Mouse (Mus musculus) adrenal gland, postnatal 4 days (tissue): ENCODE results near the gene Celsr1. TPM values are rescaled to one million over a fixed set of nuclear protein-coding genes. Genes with fewer than 3 reads are reported as not detected.
"Not testable (repeated sequence)": the region's sequence is repeated elsewhere in the genome, so short reads cannot be mapped to it uniquely, and the experiment has no call there.

ENCODE experiments used
- DNase-seq, 2 experiments: peaks; one replicate each; pipeline ENCODE4 v3.0.0; 2021 to 2022; ENCODE audit warnings: low spot score in 2 of 2, mixed read lengths in 2 of 2
- total RNA-seq, 2 experiments: library from RNA; stranded (reverse); gene quantifications; 2 replicates each; pipeline ENCODE4 v1.2.3; 2021

Celsr1 gene
- total RNA-seq, 2 experiments from 2014 or later: 11.0 to 14.8 TPM

DNA sequence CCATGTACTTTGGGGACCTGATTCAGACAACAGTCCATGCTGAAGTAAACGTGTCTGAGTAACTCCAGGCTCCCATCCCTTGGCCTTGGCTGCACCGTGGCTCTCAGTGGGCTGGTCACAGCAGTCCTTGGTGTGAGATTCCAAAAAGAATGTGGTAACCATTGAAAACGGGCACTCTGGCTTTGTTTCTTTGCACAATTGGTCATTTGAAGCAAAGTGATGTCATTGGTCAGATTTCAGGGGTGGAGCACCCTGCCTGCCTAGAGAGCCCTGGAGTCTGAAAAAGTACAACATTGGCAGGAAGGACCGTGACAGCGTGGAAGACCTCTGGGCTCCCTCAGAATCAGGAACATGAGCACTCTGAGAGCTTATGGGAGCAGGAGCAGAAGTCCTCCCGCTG, 134.2 kb downstream of the Celsr1 start:
- DNase-seq: no peak

DNA sequence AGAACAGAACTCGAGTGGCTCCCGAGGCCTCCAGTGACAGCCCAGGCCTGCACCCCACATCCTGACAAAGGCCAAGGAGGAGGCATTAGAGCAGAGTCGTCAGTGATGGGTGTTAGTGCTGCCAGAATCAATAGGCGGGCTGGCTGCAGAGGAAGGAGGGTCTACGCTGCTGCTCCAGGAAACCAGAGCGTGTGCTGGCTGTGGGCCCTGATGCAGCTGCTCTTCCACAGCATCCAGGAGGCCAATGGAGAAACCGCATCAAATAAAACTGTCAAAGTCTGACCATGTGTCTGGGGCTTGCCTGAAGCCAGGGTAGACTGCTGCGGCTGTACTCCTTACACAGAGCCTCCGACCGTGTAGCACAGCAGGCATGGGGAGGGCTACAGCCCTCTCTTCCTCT, 136.5 kb downstream of the Celsr1 start:
- DNase-seq: no peak

DNA sequence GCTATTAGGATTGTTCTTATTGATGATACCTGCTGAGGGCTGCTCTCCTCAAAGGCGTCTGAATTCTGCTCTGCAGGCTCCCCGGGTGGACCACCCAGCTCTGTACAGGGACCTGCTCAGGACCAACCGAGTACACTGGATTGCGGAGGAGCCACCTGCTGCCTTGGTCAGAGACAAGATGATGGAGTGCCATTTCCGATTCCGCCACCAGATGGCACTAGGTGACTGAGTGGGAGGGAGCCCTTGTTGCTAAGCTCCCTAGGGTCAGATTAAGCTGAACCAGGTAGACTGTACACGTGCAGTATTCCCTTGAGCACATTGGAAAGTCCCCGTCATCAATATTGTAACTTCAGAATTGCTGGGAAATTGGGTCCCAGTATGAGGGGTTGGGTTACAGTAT, 137.3 kb downstream of the Celsr1 start:
- DNase-seq: peak; percentile 53 to 60

DNA sequence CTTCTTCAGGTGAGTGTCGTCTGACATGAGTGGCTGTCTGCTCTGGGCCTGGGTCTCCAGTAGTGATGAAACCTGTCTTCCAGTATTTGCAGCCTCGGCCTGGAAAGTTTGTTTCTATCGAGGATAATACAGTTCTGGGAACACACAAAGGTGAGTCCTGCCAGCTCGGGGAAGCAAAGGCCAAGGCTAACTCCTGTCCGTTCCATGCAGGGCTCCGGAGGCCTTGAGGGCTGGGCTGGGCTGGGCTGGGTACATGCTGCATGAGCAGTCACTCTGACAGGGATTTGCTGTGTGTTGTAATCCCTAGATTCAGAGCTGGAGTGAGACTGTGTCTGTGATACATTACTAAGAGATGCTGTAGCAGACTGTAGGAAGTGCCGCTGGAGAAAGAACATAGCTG, 139.7 kb downstream of the Celsr1 start:
- DNase-seq: no peak

DNA sequence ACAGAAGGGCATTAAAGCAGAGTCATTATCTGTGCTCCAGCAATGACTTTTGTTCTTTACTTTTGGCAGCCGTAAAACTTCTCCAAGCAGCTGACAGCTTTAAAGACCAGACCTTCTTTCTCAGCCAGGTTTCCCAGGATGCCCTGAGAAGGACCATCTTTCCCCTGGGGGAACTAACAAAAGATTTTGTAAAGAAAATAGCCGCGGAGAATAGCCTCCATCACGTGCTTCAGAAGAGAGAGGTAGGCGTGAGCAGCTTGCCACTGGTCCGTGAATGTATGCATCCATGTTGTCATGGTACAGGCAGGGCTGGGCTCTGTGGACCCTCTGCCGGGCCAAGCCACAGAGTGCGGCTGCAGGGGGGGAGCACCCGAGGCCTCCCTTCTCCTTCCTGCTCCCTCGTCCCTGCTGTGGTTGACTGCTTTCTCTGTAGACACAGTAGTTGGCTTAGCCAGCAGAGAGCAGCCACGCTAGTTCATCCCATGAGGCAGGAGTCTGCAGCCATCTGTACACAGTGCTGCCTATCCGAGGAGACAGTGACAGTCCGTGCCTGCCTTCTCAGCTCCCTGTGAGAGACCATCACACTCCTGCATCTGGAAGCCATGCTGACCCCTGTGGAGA, 141.0 kb downstream of the Celsr1 start:
- DNase-seq: no peak

DNA sequence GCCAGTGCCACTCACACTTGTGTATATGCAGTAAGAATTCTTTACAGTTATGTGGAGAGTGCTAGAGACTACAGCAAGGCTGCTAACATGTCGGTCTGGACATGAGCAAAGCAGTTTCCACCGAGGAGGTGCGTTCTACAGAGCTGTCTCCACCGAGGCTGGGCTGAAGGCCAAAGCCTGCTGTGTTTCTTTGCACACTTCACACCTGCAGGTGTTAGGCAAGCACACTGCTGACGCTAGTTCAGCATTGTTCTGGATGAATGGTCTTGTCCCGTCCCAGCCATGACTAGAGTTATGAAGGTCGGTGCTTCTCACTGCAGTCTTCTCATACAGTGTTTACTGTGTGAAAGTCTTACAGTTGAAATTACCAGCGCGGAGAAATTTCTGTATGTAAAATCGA, 141.6 kb downstream of the Celsr1 start:
- no peak for DNase-seq

DNA sequence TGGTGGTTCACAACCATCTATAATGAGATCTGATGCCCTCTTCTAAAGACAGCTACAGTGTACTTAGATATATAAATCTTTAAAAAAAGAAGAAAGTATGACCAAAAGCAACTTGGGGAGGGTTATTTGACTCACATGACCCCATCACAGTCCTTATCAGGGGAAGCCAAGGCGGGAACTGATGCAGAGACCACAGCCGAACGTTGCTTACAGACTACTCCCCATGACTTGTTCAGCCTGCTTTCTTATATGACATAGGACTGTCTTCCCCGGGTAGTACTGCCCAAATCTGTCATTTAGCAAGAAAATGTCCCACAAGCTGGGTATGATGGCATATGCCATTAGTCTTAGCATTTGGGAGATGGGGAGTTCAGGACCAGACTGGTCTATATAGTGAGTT, 144.3 kb downstream of the Celsr1 start:
- DNase-seq: no peak

DNA sequence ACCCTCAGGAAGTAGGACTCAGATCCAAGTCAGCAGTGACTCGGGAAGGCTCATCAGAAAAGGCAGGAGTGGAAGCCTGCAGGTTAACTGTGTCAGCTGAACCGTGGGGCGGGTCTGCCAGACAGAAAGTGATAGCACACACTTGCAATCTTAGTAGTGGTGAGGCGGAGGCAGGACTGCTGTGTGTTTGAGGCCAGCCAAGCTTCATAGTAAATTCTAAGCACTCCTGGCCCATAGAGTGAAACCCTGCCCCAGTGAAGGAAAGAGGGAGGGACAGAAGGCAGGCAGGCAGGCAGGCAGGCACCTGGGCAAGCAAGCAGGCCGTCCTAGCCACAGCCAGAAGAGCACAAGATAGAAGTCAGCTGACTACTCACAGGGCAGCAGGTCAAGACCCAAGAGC, 148.0 kb downstream of the Celsr1 start:
- no peak for DNase-seq

DNA sequence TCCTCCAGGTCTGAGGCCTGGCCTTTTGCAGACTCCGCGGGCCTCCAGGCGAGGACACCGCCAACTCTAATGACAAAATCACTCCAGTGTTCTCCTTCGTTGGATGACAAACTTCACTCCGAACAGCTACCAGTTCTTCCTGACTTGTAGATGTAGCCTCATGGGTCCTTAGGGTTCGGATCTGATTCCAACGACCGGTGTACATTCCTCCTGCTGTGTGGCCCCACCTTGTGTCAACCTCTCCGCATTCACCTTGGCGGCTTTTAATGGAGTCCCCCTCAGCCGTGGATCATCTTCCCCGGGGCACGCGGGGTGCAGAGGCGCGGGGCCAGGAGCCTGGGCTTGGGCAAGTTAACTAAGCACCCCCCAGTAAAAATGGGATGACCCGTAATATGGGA, 154.1 kb downstream of the Celsr1 start:
- no peak for DNase-seq

DNA sequence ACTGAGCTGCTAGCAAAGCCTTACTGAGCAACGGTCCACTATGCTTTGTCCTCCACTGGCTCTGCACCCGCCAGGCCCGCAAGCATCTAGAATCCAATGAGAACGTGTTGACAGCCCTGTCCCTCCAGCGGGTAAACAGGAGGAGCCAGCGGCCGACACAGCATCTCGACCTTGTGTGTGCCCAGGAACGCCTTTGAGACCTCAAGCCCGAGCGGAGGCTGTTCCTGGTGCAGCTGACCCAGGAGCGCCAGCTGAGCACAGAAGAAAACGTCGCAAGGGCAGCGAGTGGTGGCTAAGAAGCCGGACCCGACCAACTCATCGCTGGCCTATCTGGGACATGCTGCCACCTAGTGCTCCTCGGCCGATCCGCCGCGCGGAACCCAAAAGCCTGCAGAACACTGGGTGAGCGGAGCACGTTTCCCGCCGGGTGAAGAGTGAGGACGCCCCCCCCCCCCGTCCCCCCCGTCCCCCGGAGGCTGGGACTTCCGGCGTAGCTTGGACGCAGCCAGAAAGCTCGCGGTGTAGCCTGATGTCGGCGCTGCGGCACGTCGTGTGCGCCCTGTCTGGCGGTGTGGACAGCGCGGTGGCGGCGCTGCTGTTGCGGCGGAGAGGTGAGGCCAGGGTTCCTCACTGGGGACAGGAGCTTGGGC, 154.6 kb downstream of the Celsr1 start, which contains the start of gene Trmu:
Trmu (plus strand) TSS at position 465 of the 650 bp plus-strand sequence.
- DNase-seq: peak; percentile 68 to 83

DNA sequence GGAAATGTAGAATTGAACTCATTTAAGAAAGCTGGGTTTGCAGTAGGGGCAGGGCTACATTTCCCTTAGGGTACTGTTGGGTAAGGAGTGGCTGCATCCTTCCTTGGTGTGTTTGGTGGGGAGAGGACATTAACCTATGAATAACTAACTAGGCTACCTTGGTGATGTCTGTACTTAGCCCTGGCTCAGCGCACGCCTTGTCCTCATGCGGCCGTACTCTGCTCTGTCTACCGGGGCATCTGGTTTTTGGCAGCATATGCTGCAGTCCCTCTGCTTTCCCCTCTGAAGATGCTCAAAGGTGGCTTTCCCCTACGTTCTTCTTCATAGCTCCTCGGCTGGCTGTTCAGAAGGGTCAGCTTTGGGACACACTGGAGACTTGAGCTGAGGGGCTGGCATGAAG, 156.2 kb downstream of the Celsr1 start:
- DNase-seq: no peak

DNA sequence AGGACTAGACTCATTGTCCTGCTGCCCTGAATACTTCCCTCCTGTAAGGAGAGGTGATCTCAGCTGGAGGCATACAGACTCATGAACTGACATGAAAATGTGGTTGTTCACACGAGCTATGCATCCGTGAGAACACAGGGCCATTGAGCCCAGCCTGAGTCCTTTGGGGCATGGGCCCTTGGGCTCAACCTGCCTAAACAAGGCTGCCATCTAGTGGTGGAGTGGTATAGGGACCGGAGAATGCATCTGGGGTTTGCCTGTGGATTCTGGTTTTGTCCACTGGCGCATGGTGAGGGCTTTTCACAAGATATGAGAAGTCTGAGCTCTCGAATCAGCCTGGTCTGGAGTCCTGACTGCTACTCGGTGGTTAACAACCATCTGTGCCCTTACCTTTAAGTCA, 165.9 kb downstream of the Celsr1 start:
- peak in 1 of 2 experiments; percentile 57 for DNase-seq

DNA sequence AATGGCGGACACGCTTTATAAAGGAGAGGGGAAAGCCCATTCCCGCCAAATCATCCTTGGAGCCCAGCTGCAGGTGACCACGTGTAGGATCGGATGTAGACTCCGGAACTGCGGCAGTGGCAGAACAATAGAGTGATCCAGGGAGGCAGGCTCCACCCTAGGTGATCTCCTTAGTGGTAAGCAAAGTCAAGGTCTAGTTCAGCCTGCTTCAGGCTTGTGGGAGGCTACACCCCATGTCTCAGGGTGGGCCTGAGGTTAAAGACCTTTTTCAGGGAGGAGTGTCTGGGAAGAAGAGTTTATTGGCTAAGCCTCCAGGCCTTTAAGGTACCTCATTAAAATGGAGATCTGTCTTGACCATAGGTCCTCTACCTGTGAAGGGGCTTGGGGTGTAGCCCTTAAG, 167.7 kb downstream of the Celsr1 start:
- DNase-seq: not testable (repeated sequence)

DNA sequence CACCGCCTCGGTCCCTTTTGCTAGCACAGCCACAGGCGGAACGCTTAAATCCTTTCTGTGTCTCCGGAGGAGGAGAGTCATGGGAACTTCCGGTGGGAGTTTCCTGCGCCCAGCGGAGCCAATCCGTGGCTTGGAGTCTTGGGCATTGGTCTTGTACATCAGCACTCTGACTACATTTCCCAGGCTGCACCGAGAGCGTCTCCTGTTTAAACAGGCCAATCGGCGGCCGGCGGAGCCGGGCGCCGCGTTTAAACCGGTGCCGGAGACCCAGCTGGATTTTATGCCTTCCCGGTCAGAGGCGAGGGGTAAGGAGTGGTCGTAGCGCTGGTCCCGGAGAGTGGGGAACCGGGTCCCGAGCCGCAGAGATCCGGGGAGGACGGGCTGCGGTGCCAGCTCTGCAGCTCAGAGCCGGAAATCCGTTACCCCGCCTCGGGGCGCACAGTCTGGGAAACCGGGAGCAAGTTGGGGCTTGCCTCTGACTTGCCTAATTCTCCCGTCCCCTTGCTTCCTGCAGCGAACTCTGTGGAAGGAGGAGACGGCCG, 174.0 kb downstream of the Celsr1 start, which contains the start of gene Gtse1:
Gtse1 (plus strand) TSS at position 256 of the 542 bp plus-strand sequence.
- peak; percentile 64 to 92 for DNase-seq

DNA sequence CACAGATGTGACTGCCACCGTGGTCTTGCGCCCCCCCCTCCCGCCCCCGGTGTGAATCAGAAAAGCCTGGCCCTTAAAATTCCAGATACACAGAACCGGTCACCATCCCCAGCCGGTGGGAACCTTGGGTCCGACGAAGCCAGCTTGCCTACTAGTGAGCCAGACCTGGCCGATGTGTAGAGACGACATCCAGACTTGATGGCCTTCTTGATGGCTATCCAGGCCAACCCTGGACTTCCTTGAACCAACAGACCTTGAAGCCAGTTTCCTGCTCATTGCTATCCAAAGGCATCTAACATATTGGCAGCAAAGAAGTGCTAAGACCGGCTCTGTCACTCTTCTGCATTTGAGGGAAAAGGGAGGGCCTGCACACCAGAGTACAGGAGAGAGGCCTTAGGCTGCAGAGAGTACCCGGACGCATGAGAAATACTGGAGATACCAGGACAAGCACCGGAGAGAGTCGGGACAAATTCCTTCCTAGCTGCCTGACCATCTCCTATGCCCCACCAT, 174.5 kb downstream of the Celsr1 start:
- no peak for DNase-seq

DNA sequence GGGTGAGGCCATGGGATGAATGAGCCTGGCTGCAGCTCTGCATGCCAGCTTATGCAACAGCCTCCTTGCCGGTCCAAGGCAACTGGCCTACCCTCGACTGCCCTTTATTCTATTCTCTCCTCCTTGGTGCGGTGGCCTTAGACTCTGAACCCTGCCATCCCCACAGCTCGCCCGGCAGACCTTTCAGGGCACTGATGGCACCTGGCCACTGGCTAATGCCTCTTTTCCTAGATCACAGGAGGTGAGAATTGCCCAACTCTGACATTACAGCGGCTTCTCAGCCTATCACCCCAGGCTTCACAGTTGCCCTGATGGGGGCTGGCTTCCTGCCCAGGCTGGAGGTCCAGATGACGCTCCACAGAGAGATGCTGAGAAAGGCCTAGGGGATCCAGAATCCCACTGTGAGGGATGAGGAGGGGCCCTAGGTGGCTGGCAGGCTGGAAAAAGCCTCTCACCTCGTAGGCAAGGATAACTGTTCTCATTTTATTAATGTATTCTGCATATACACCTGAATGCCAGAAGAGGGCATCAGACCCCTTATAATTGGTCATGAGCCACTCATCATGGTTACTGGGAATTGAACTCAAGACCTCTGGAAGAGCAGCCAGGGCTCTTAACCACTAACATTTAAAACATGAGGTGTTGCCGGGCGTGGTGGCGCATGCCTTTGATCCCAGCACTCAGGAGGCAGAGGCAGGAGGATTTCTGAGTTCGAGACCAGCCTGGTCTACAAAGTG, 181.8 kb downstream of the Celsr1 start:
- no peak for DNase-seq

Other genes starting within 250 kb of the Celsr1 start
- gene Cdpf1, start 222.1 kb downstream of the Celsr1 start, total RNA-seq: 10 to 100 TPM; 22.3 TPM
- gene Pkdrej, start 212.0 kb downstream of the Celsr1 start, total RNA-seq: under 1 TPM; 0.45 to 0.48 TPM
- 10 to 100 TPM; 14.5 to 15.2 TPM for gene Ttc38, start 201.5 kb downstream of the Celsr1 start, total RNA-seq
- 10 to 100 TPM in 1 of 2 experiments, 1 to 10 TPM in 1; 8.9 to 10.1 TPM for gene Gtse1, start 174.0 kb downstream of the Celsr1 start, total RNA-seq
- 10 to 100 TPM; 50.2 to 51.1 TPM for gene Trmu, start 154.5 kb downstream of the Celsr1 start, total RNA-seq
- 10 to 100 TPM; 22.9 to 23.1 TPM for gene Gramd4, start 23.9 kb upstream of the Celsr1 start, total RNA-seq
- 10 to 100 TPM; 26.3 to 26.8 TPM for gene Cerk, start 152.4 kb upstream of the Celsr1 start, total RNA-seq
- gene Tbc1d22a, start 180.7 kb upstream of the Celsr1 start, total RNA-seq: 10 to 100 TPM; 32.3 TPM